Mouse (Mus musculus): ENCODE data around the gene 2310007B03Rik. TPM values are rescaled to one million over a fixed set of nuclear protein-coding genes. Genes with fewer than 3 reads are reported as not detected.
A peak's percentile ranks its signal among the peaks of the same experiment; 100 is the strongest.

2310007B03Rik gene
- total RNA-seq, 2 experiments from 2014 or later = not detected

DNA sequence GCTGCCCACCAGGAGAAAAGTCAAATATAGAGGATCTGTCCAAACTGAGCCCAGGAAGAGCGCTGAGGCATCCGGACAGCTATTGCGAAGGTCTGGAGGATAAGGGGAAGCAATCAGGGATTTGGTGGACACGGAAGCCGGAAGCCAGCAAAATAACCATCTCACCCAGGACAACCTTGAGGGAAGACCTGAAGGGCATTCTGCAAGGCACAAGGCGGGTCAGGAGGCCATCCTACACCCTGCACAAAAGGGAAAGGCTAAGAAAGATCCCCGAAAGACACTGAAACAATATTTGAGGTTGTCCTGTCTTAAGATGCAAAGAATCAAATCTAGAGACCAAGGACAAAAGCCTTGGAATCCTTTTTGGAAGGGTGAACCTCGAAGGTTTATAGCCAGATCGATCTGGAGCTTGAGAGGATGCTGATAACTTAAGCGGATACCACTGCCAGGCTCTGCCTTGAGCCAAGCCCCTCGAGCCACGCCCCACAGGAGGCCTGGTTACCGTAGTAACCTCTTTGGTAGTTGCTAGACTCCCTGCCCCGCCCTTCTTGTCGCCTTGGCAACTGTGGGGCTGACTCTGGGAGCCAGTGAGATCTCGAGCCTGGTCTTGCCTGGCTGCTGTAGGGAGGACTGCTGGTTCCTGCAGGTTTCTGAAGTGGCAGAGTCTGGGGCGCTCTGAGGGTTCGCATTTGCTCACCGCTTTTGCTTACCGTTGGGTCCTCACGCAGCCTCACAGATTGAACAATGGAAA, 45.9 kb downstream of the 2310007B03Rik start:
- DNase-seq (ENCODE audit: extremely low spot score in 1 of 2, low spot score in 1 of 2) = peak; percentile 42 to 59

DNA sequence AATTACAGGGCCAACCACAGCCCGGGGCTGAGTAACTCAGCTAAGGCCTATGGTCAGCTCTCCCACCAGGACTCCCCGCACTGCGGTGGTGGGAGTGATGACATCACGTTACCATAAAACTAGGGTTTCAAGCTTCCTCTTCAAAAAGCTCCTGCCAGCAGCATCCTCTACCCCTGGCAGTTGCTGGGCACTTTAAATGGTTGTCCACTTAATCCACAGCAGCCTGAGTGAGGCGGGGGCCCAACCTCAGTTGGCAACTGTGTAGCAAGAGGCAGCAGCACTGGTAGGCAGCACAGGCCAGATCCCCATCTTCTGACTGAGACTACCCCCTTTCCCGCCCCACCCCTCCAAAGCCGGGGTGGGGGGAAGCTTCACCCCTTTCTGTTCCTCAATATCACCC, 58.0 kb downstream of the 2310007B03Rik start:
- DNase-seq (ENCODE audit: extremely low spot score in 1 of 2, low spot score in 1 of 2) = no peak

DNA sequence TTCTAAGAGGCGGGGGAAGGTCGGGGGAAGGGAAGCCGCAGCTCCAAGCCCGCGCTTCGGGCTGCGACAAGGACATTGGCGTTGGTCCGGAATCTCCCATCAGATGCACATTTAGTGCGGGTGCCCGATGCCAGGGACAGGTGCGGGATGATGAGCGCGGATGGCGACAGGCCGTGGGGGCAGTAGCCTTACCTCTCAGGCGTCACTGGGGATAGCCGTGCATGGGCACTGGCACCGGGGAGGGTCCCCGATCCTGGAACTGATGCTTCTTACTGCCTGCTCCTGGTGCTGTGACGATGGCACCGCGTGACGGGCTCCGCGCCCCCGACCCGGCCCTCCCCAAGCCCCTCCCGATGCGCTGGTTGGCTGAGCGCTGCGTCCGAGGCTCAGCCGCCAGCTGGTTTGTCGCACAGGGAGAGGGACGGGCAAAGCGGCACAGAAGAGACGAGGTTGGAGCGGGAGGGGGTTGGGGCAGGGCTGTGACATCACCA, 59.1 kb downstream of the 2310007B03Rik start, which contains the start of gene Kif1a:
TSS of gene Kif1a (minus strand) at position 381 of the 491 bp plus-strand sequence.
- DNase-seq (ENCODE audit: extremely low spot score in 1 of 2, low spot score in 1 of 2) = peak; percentile 81 to 86

Other genes starting within 250 kb of the 2310007B03Rik start
- 10 to 100 TPM; 40.8 to 49.5 TPM for gene Capn10, start 226.6 kb downstream of the 2310007B03Rik start, total RNA-seq (2021)
- gene Gpr35, start 210.1 kb downstream of the 2310007B03Rik start, total RNA-seq (2021) = under 1 TPM; 0.37 to 0.87 TPM
- not detected for gene Aqp12, start 154.6 kb downstream of the 2310007B03Rik start, total RNA-seq (2021)
- 100 to 1,000 TPM; 592 to 639 TPM for gene Kif1a, start 59.0 kb downstream of the 2310007B03Rik start, total RNA-seq (2021)
- not detected for gene Agxt, start 25.7 kb downstream of the 2310007B03Rik start, total RNA-seq (2021)
- under 1 TPM; 0.17 to 0.35 TPM for gene Crocc2, start 7.8 kb upstream of the 2310007B03Rik start, total RNA-seq (2021)
- 1 to 10 TPM; 3.8 to 8.1 TPM for gene Sned1, start 74.9 kb upstream of the 2310007B03Rik start, total RNA-seq (2021)
- 10 to 100 TPM; 22.6 to 23.1 TPM for gene Mterf4, start 145.0 kb upstream of the 2310007B03Rik start, total RNA-seq (2021)
- gene Ppp1r7, start 181.9 kb upstream of the 2310007B03Rik start, total RNA-seq (2021) = 10 to 100 TPM; 68.2 to 75.4 TPM
- 1 to 10 TPM; 2.8 to 3.0 TPM for gene Pask, start 182.5 kb upstream of the 2310007B03Rik start, total RNA-seq (2021)
- under 1 TPM in 1 of 2 experiments, not detected in 1; 0.09 TPM for gene Ano7, start 213.0 kb upstream of the 2310007B03Rik start, total RNA-seq (2021)

All from layer of hippocampus, postnatal 25 days (tissue).